Mouse (Mus musculus) C2C12 (cell line): Measurements from ENCODE around the gene Pithd1. TPM values are rescaled to one million over a fixed set of nuclear protein-coding genes. Genes with fewer than 3 reads are reported as not detected.

Experiments
- H3K27me3 ChIP-seq: one replicate; pipeline ENCODE4 v1.6.1; 2011; ENCODE audit not compliant: control insufficient read depth, insufficient read depth, insufficient read length
- H3K36me3 ChIP-seq: one replicate; pipeline ENCODE4 v1.6.1; 2011; ENCODE audit not compliant: control insufficient read depth, insufficient read depth
- H3K4me3 ChIP-seq: one replicate; pipeline ENCODE4 v1.5.1; 2011; ENCODE audit warnings: mild to moderate bottlenecking, control low read depth; ENCODE audit not compliant: poor library complexity, insufficient read depth, severe bottlenecking
- H3K79me2 ChIP-seq: one replicate; pipeline ENCODE4 v1.6.1; 2011; ENCODE audit not compliant: control insufficient read depth, insufficient read depth
- H3K79me3 ChIP-seq: one replicate; pipeline ENCODE4 v1.6.1; 2011; ENCODE audit warnings: low read depth, control low read depth
- H3ac ChIP-seq: one replicate; pipeline ENCODE3; 2011; ENCODE audit warnings: low read depth; ENCODE audit not compliant: control insufficient read depth, insufficient read length
- CEBPB ChIP-seq: IDR thresholded peaks from one replicate; pipeline ENCODE4 v1.6.1; 2011; ENCODE audit warnings: low read depth, mild to moderate bottlenecking, control low read depth, moderate library complexity
- CTCF ChIP-seq: IDR thresholded peaks from one replicate; pipeline ENCODE4 v1.5.1; 2011; ENCODE audit not compliant: control insufficient read depth, insufficient read depth, insufficient read length
- FOSL1 ChIP-seq: IDR thresholded peaks from one replicate; pipeline ENCODE4 v1.8.0; 2011; ENCODE audit warnings: mild to moderate bottlenecking, low read length; ENCODE audit not compliant: poor library complexity, insufficient read depth, severe bottlenecking
- MAX ChIP-seq: IDR thresholded peaks from one replicate; pipeline ENCODE4 v1.6.1; 2011; ENCODE audit warnings: mild to moderate bottlenecking, control low read depth
- MYOD1 ChIP-seq: IDR thresholded peaks from one replicate; pipeline ENCODE4 v1.6.1; 2011; ENCODE audit warnings: low read depth; ENCODE audit not compliant: control insufficient read depth, insufficient read length
- MYOG ChIP-seq: IDR thresholded peaks from one replicate; pipeline ENCODE4 v1.6.1; 2011; ENCODE audit not compliant: control insufficient read depth, insufficient read length; ENCODE audit errors: extremely low read depth
- USF1 ChIP-seq: IDR thresholded peaks from one replicate; pipeline ENCODE4 v1.6.1; 2011; ENCODE audit warnings: low read depth, mild to moderate bottlenecking, control low read depth, moderate library complexity
- long read RNA-seq, 2 experiments: library from polyadenylated mRNA; unstranded; transcript quantifications; one replicate each; pipeline ENCODE4 v2.0.0; 2019 to 2020
- polyA plus RNA-seq: library from polyadenylated mRNA; unstranded; fragments of >200 nt; fragmentation: generic; extraction: Trizol; gene quantifications from one replicate; pipeline ENCODE4 v1.2.1, GENCODE M21; 2012; ENCODE audit warnings: missing spikeins

The Pithd1 gene
- 45.1 TPM for polyA plus RNA-seq
- long read RNA-seq, experiment 1, transcript Pithd1-201 (6 exons, 1,700 nt): major isoform, 75 of 84 reads
- long read RNA-seq, experiment 1, partial matches to known transcripts: 2 of 84 reads
- long read RNA-seq, experiment 1, other reads (novel, unspliced or antisense): 7 of 84 reads
- long read RNA-seq, experiment 2, transcript Pithd1-201 (6 exons, 1,700 nt): major isoform, 359 of 368 reads
- long read RNA-seq, experiment 2, partial matches to known transcripts: 0 of 368 reads
- long read RNA-seq, experiment 2, other reads (novel, unspliced or antisense): 9 of 368 reads

GRCm38 (mm10) chr4:135986943-135987710 is at the start of gene Pithd1:
Gene Pithd1 (minus strand): TSS chr4:135987264.
- peak within 1 kb of the TSS; percentile 76 for H3K4me3 ChIP-seq
- H3K27me3 ChIP-seq: no peaks in the 10 kb centered on the region
- peaks cover 21% of the 10 kb centered on the region for H3K36me3 ChIP-seq
- H3ac ChIP-seq: peak within 1 kb of the TSS; percentile 94
- H3K79me2 ChIP-seq: peaks cover 20% of the 10 kb centered on the region
- TF ChIP-seq CTCF (no peak), USF1 (no peak), CEBPB (no peak), MYOG (no peak), FOSL1 (no peak), MAX (no peak), MYOD1 (no peak)
- H3K79me3 ChIP-seq: peaks cover 13% of the 10 kb centered on the region

GRCm38 (mm10) chr4:136035078-136035477 is 48.0 kb upstream of the Pithd1 start:
- no peaks in the 10 kb centered on the region for H3K36me3 ChIP-seq
- H3K79me3 ChIP-seq: no peaks in the 10 kb centered on the region
- no peak overlapping the region for H3ac ChIP-seq
- TF ChIP-seq CEBPB (no peak), MYOG (no peak), MAX (no peak), USF1 (no peak), FOSL1 (no peak), MYOD1 (no peak), CTCF (no peak)
- no peak overlapping the region for H3K4me3 ChIP-seq
- H3K79me2 ChIP-seq: no peaks in the 10 kb centered on the region
- H3K27me3 ChIP-seq: no peaks in the 10 kb centered on the region

- TF ChIP-seq USF1 (no peak), MYOD1 (no peak), CTCF (no peak)
- Histone ChIP-seq H3K79me3 (no peaks in the 10 kb centered on the region), H3K4me3 (no peak overlapping the region), H3K79me2 (no peaks in the 10 kb centered on the region), H3K27me3 (no peaks in the 10 kb centered on the region), H3ac (no peak overlapping the region), H3K36me3 (no peaks in the 10 kb centered on the region)
These were observed 46.2 kb upstream of the Pithd1 start for GRCm38 (mm10) chr4:136033231-136033630.

GRCm38 (mm10) chr4:136030968-136031909 is 44.2 kb upstream of the Pithd1 start:
- Histone ChIP-seq H3K27me3 (no peaks in the 10 kb centered on the region), H3K79me2 (no peaks in the 10 kb centered on the region), H3K36me3 (no peaks in the 10 kb centered on the region), H3K79me3 (no peaks in the 10 kb centered on the region), H3ac (no peak overlapping the region), H3K4me3 (no peak overlapping the region)
- TF ChIP-seq CTCF: no peak
- no peak for TF ChIP-seq MYOD1
- no peak for TF ChIP-seq MYOG
- no peak for TF ChIP-seq MAX
- no peak for TF ChIP-seq FOSL1
- no peak for TF ChIP-seq CEBPB
- no peak for TF ChIP-seq USF1

- Histone ChIP-seq H3K27me3 (no peaks in the 10 kb centered on the region), H3K36me3 (no peaks in the 10 kb centered on the region), H3ac (no peak overlapping the region), H3K79me3 (no peaks in the 10 kb centered on the region), H3K79me2 (no peaks in the 10 kb centered on the region), H3K4me3 (no peak overlapping the region)
- no peak for TF ChIP-seq MYOG
- no peak for TF ChIP-seq CEBPB
- TF ChIP-seq MAX: no peak
- TF ChIP-seq MYOD1: no peak
- no peak for TF ChIP-seq USF1
- TF ChIP-seq FOSL1: no peak
- TF ChIP-seq CTCF: no peak
These were observed 41.6 kb upstream of the Pithd1 start for GRCm38 (mm10) chr4:136028689-136029088.
